Mouse (Mus musculus) heart, adult 2 months (tissue): ENCODE results near the gene Acbd5.

Source experiments
- CTCF ChIP-seq: fragments of 200-600 bp; IDR thresholded peaks from 2 replicates; pipeline ENCODE4 v1.8.1; 2022; ENCODE audit warnings: antibody characterized with exemption, mild to moderate bottlenecking, moderate library complexity
- EP300 ChIP-seq: fragments of 200-500 bp; IDR thresholded peaks from 2 replicates; pipeline ENCODE4 v1.6.1; 2011; ENCODE audit warnings: low read depth, low read length, control low read depth; ENCODE audit not compliant: insufficient read depth
- POLR2A ChIP-seq: fragments of 200-500 bp; IDR thresholded peaks from 2 replicates; pipeline ENCODE4 v1.6.1; 2011; ENCODE audit warnings: mild to moderate bottlenecking, low read depth, low read length, control low read depth; ENCODE audit not compliant: insufficient read depth

GRCm38 (mm10) chr2:23042189-23042588, 25.8 kb upstream of the Acbd5 start:
- TF ChIP-seq EP300: no peak
- TF ChIP-seq POLR2A: no peak
- TF ChIP-seq CTCF: no peak
